Mouse (Mus musculus): Measurements from ENCODE around the gene Psmb11. TPM values are rescaled to one million over a fixed set of nuclear protein-coding genes. Genes with fewer than 3 reads are reported as not detected.

The Psmb11 gene
- polyA plus RNA-seq, 1 experiment from 2014 or later: not detected

DNA sequence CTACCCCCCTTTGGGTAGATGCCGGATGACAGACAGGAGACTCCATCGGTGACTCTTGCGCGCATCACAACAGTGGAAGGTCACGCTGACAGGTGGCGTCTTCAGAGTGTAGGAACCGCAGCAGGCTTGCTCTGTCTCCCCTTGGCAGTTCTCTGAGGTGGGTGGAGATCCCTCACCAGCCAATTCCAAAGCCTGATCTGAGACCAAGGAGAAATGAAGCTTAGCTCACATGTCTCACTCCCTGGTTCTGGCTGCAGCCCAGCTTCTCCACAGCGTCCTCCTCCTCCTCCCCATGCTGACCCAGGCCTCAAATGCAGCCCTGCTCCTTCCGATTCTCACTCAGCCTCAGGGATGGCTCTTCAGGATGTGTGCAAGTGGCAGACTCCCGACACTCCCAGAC lies 3.7 kb downstream of the Psmb11 start:
- no peak overlapping the region for H3K27ac ChIP-seq (ENCODE audit: low read depth)
- no peaks in the 10 kb centered on the region for H3K9me3 ChIP-seq (ENCODE audit: control insufficient read depth, low read length)
- WGBS: 73% methylated on average over 10 of the region's 10 CpGs
- no peak overlapping the region for H3K4me2 ChIP-seq (ENCODE audit: low read length)
- no peaks in the 10 kb centered on the region for H3K36me3 ChIP-seq (ENCODE audit: control insufficient read depth, insufficient read depth, low read length)
- no peak for DNase-seq (ENCODE audit: low spot score)
- no peaks in the 10 kb centered on the region for H3K27me3 ChIP-seq (replicated peaks; ENCODE audit: control insufficient read depth, insufficient read depth, low read length)
- no peak overlapping the region for H3K4me3 ChIP-seq (ENCODE audit: low read depth, low read length)
- no peak for ATAC-seq (replicated peaks; ENCODE audit: low FRiP score, low TSS enrichment, low read depth)
- no peaks in the 10 kb centered on the region for H3K4me1 ChIP-seq (replicated peaks; ENCODE audit: control insufficient read depth, insufficient read depth, low read length)
- H3K9ac ChIP-seq (ENCODE audit: low read length): no peak overlapping the region

DNA sequence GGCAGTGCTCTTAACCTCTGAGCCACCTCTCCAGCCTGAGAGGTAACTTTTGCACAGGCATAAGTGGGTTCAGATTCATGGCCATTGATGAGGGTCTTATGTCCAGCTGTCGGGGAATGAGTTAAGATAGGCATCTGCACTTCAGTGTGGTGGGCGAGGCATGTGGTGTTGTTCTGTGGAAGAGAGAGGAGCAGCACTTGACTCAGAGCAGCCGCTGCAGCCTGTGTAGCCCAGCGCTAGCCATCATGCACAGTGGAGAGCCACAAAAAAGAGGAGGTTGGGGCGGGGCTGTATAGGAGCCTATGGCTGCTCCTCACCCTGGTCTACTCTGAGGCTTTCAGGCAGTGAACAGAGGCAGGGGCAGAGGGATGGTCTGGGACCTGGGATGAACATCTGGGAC lies 6.9 kb downstream of the Psmb11 start:
- Histone ChIP-seq H3K4me3 (ENCODE audit: low read depth, low read length) (no peak overlapping the region), H3K9me3 (ENCODE audit: control insufficient read depth, low read length) (no peaks in the 10 kb centered on the region), H3K9ac (ENCODE audit: low read length) (no peak overlapping the region), H3K4me2 (ENCODE audit: low read length) (no peak overlapping the region), H3K27ac (ENCODE audit: low read depth) (no peak overlapping the region), H3K36me3 (ENCODE audit: control insufficient read depth, insufficient read depth, low read length) (peaks cover 18% of the 10 kb centered on the region), H3K4me1 (replicated peaks; ENCODE audit: control insufficient read depth, insufficient read depth, low read length) (no peaks in the 10 kb centered on the region), H3K27me3 (replicated peaks; ENCODE audit: control insufficient read depth, insufficient read depth, low read length) (no peaks in the 10 kb centered on the region)
- WGBS: 65% methylated on average over 5 of the region's 5 CpGs
- ATAC-seq (replicated peaks; ENCODE audit: low FRiP score, low TSS enrichment, low read depth) (no peak), DNase-seq (ENCODE audit: low spot score) (no peak)

- WGBS: 91% methylated on average over 2 of the region's 2 CpGs
- Histone ChIP-seq H3K9me3 (ENCODE audit: control insufficient read depth, low read length) (no peaks in the 10 kb centered on the region), H3K27me3 (replicated peaks; ENCODE audit: control insufficient read depth, insufficient read depth, low read length) (no peaks in the 10 kb centered on the region), H3K4me3 (ENCODE audit: low read depth, low read length) (no peak overlapping the region), H3K9ac (ENCODE audit: low read length) (no peak overlapping the region), H3K4me1 (replicated peaks; ENCODE audit: control insufficient read depth, insufficient read depth, low read length) (no peaks in the 10 kb centered on the region), H3K36me3 (ENCODE audit: control insufficient read depth, insufficient read depth, low read length) (peaks cover 30% of the 10 kb centered on the region), H3K4me2 (ENCODE audit: low read length) (no peak overlapping the region), H3K27ac (ENCODE audit: low read depth) (no peak overlapping the region)
- DNase-seq (ENCODE audit: low spot score) (no peak), ATAC-seq (replicated peaks; ENCODE audit: low FRiP score, low TSS enrichment, low read depth) (no peak)
Observed at GRCm38 (mm10) chr14:54629797-54630196, 8.6 kb downstream of the Psmb11 start.

DNA sequence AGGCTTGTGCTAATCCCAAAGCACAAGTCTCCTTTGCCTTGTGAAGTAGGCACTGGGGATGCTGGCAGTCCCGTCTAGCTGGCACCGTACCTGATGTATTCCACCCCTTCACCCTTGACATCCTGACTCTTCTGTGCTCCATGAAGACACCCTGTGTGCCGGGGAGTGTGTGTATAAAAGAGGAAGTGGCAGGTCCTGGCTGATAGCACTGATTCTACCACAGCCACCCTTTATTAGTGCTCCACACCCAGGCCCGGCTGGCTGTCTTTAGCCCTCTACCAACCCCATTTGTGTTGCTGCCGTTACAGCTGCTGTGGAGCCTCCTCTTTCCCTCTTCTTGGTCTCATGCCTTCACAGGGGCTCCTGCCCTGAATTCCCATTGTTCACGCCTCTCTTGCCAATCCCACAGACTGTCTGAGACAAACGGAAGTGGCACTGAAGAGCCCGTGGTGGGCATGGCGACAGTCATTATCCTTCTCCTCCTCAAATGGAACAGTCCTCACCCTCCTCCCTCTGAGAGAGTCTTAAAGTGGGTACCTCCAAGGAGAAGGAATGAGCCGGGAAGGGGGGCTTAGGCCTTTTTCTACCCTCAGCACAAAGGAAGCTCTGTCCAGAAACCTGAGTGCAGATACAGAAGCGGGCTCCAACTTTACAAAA lies 9.5 kb downstream of the Psmb11 start:
- H3K9ac ChIP-seq (ENCODE audit: low read length): no peak overlapping the region
- H3K4me3 ChIP-seq (ENCODE audit: low read depth, low read length): no peak overlapping the region
- no peaks in the 10 kb centered on the region for H3K27me3 ChIP-seq (replicated peaks; ENCODE audit: control insufficient read depth, insufficient read depth, low read length)
- ATAC-seq (replicated peaks; ENCODE audit: low FRiP score, low TSS enrichment, low read depth) (peak; percentile 25; the same call in 1 of the 2 replicates), DNase-seq (ENCODE audit: low spot score) (no peak)
- no peak overlapping the region for H3K27ac ChIP-seq (ENCODE audit: low read depth)
- H3K4me2 ChIP-seq (ENCODE audit: low read length): no peak overlapping the region
- H3K36me3 ChIP-seq (ENCODE audit: control insufficient read depth, insufficient read depth, low read length): peaks cover 31% of the 10 kb centered on the region
- WGBS: 80% methylated on average over 11 of the region's 11 CpGs
- no peaks in the 10 kb centered on the region for H3K4me1 ChIP-seq (replicated peaks; ENCODE audit: control insufficient read depth, insufficient read depth, low read length)
- H3K9me3 ChIP-seq (ENCODE audit: control insufficient read depth, low read length): no peaks in the 10 kb centered on the region

DNA sequence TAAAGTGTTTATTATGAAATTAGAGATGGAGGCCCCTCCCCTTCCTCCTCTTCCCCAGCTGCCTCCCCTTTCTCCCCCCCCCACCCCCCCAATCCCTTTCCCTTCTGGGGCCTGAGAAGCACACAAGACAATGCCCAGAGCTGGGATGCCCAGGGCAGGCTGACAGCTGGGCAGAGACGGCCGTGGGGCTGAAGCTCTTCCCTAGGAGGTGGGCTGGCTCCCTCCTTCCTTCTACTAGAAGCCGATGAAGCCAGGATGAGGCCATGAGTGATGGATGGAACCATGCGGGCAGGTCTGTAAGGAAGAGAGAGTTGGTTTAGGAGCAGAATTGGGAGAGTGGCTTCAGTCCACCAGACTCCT lies 10.0 kb downstream of the Psmb11 start:
- no peak overlapping the region for H3K27ac ChIP-seq (ENCODE audit: low read depth)
- DNase-seq (ENCODE audit: low spot score) (no peak), ATAC-seq (replicated peaks; ENCODE audit: low FRiP score, low TSS enrichment, low read depth) (peak; percentile 55; the same call in 1 of the 2 replicates)
- WGBS: 53% methylated on average over 4 of the region's 4 CpGs
- no peak overlapping the region for H3K4me3 ChIP-seq (ENCODE audit: low read depth, low read length)
- H3K9ac ChIP-seq (ENCODE audit: low read length): no peak overlapping the region
- H3K4me2 ChIP-seq (ENCODE audit: low read length): no peak overlapping the region
- H3K9me3 ChIP-seq (ENCODE audit: control insufficient read depth, low read length): no peaks in the 10 kb centered on the region
- no peaks in the 10 kb centered on the region for H3K27me3 ChIP-seq (replicated peaks; ENCODE audit: control insufficient read depth, insufficient read depth, low read length)
- peaks cover 36% of the 10 kb centered on the region for H3K36me3 ChIP-seq (ENCODE audit: control insufficient read depth, insufficient read depth, low read length)
- H3K4me1 ChIP-seq (replicated peaks; ENCODE audit: control insufficient read depth, insufficient read depth, low read length): no peaks in the 10 kb centered on the region

GRCm38 (mm10) chr14:54632252-54632651 lies 11.0 kb downstream of the Psmb11 start:
- Histone ChIP-seq H3K9ac (ENCODE audit: low read length) (no peak overlapping the region), H3K36me3 (ENCODE audit: control insufficient read depth, insufficient read depth, low read length) (peaks cover 43% of the 10 kb centered on the region), H3K27me3 (replicated peaks; ENCODE audit: control insufficient read depth, insufficient read depth, low read length) (no peaks in the 10 kb centered on the region), H3K4me3 (ENCODE audit: low read depth, low read length) (no peak overlapping the region), H3K9me3 (ENCODE audit: control insufficient read depth, low read length) (no peaks in the 10 kb centered on the region), H3K4me2 (ENCODE audit: low read length) (no peak overlapping the region), H3K27ac (ENCODE audit: low read depth) (no peak overlapping the region), H3K4me1 (replicated peaks; ENCODE audit: control insufficient read depth, insufficient read depth, low read length) (no peaks in the 10 kb centered on the region)
- ATAC-seq (replicated peaks; ENCODE audit: low FRiP score, low TSS enrichment, low read depth) (no peak), DNase-seq (ENCODE audit: low spot score) (no peak)
- 93% methylated on average over 37 of the region's 37 CpGs for WGBS

- Histone ChIP-seq H3K4me1 (replicated peaks; ENCODE audit: control insufficient read depth, insufficient read depth, low read length) (no peaks in the 10 kb centered on the region), H3K9me3 (ENCODE audit: control insufficient read depth, low read length) (no peaks in the 10 kb centered on the region), H3K27ac (ENCODE audit: low read depth) (no peak overlapping the region), H3K9ac (ENCODE audit: low read length) (no peak overlapping the region), H3K4me3 (ENCODE audit: low read depth, low read length) (no peak overlapping the region), H3K36me3 (ENCODE audit: control insufficient read depth, insufficient read depth, low read length) (peaks cover 46% of the 10 kb centered on the region), H3K4me2 (ENCODE audit: low read length) (no peak overlapping the region), H3K27me3 (replicated peaks; ENCODE audit: control insufficient read depth, insufficient read depth, low read length) (no peaks in the 10 kb centered on the region)
- DNase-seq (ENCODE audit: low spot score) (no peak), ATAC-seq (replicated peaks; ENCODE audit: low FRiP score, low TSS enrichment, low read depth) (no peak)
- WGBS: 86% methylated on average over 4 of the region's 4 CpGs
Observed at GRCm38 (mm10) chr14:54634182-54634581, 12.9 kb downstream of the Psmb11 start.

DNA sequence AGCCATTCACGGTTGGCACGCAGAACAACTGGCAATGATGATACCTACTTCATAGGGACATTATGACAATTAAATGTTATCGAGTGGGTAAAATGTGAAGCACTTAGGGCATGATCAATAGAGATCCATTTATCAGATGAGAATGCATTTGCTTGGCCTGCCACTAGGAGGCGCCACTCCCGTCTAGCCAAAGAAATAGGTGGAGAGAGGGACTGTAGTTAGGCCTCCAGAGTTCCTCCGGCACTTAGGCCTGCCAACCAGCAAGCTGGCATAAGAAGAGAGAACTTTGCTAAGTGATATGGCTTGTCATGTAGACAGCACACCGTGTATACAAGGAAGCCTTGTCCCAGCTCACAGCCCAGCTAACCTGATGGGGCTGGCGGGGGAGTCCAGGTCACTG lies 15.7 kb downstream of the Psmb11 start:
- Histone ChIP-seq H3K4me2 (ENCODE audit: low read length) (no peak overlapping the region), H3K4me1 (replicated peaks; ENCODE audit: control insufficient read depth, insufficient read depth, low read length) (peaks cover 10% of the 10 kb centered on the region), H3K27me3 (replicated peaks; ENCODE audit: control insufficient read depth, insufficient read depth, low read length) (no peaks in the 10 kb centered on the region), H3K36me3 (ENCODE audit: control insufficient read depth, insufficient read depth, low read length) (peaks cover 39% of the 10 kb centered on the region), H3K9ac (ENCODE audit: low read length) (no peak overlapping the region), H3K27ac (ENCODE audit: low read depth) (no peak overlapping the region), H3K9me3 (ENCODE audit: control insufficient read depth, low read length) (no peaks in the 10 kb centered on the region), H3K4me3 (ENCODE audit: low read depth, low read length) (no peak overlapping the region)
- WGBS: 59% methylated on average over 8 of the region's 8 CpGs
- ATAC-seq (replicated peaks; ENCODE audit: low FRiP score, low TSS enrichment, low read depth) (no peak), DNase-seq (ENCODE audit: low spot score) (peak; percentile 74)

DNA sequence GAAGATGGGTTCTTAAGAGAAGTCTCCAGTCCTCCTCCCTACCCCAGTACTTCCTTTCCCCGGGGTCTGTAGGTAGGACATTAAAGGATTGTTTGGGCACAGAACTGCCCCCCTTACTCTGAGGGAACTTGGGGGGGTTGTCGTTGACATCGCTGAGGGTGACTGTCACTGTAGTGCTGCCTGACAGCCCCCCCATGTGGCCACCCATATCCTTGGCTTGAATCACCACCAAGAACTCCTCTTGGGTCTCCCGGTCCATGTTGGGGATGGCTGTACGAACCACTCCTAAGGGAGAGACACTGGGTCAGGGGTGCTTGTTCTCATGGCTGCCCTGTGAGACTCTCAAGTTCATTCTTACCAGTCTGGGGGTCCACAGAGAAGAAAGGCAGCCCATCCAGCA lies 17.0 kb downstream of the Psmb11 start:
- DNase-seq (ENCODE audit: low spot score) (no peak), ATAC-seq (replicated peaks; ENCODE audit: low FRiP score, low TSS enrichment, low read depth) (no peak)
- no peak overlapping the region for H3K9ac ChIP-seq (ENCODE audit: low read length)
- no peak overlapping the region for H3K27ac ChIP-seq (ENCODE audit: low read depth)
- no peak overlapping the region for H3K4me2 ChIP-seq (ENCODE audit: low read length)
- H3K36me3 ChIP-seq (ENCODE audit: control insufficient read depth, insufficient read depth, low read length): peaks cover 37% of the 10 kb centered on the region
- no peaks in the 10 kb centered on the region for H3K27me3 ChIP-seq (replicated peaks; ENCODE audit: control insufficient read depth, insufficient read depth, low read length)
- no peaks in the 10 kb centered on the region for H3K9me3 ChIP-seq (ENCODE audit: control insufficient read depth, low read length)
- H3K4me3 ChIP-seq (ENCODE audit: low read depth, low read length): no peak overlapping the region
- peaks cover 10% of the 10 kb centered on the region for H3K4me1 ChIP-seq (replicated peaks; ENCODE audit: control insufficient read depth, insufficient read depth, low read length)
- 76% methylated on average over 5 of the region's 5 CpGs for WGBS

Data from intestine, embryonic 14.5 days (tissue).